Mouse (Mus musculus): ENCODE data around the gene Edaradd.

The Edaradd gene

GRCm38 (mm10) chr13:12519955-12520584 is at the start of gene Edaradd:
Edaradd (minus strand) TSS chr13:12520438.
- peak; percentile 76 for DNase-seq

DNA sequence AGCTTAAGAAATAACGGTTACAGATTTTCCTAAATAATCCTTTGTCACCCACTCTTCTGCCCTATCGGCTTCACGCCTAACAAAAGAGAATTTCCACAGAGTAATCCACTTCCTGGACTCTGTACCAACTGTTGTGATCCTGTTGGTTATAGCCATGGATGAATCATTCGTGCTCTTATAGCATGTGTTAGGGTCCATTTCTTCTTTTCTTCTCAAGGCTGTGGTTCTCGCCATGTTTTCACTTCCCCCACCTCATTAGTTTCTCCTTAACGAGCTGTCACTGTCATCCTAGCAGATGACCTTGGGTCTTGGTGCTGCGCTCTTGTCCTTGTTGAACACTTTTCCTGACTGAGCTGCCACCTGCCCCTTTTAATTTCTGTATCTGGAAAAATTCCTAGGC is 49.5 kb upstream of the Edaradd start:
- no peak for DNase-seq

GRCm38 (mm10) chr13:12568597-12569469 is 48.6 kb upstream of the Edaradd start:
- no peak for DNase-seq

DNA sequence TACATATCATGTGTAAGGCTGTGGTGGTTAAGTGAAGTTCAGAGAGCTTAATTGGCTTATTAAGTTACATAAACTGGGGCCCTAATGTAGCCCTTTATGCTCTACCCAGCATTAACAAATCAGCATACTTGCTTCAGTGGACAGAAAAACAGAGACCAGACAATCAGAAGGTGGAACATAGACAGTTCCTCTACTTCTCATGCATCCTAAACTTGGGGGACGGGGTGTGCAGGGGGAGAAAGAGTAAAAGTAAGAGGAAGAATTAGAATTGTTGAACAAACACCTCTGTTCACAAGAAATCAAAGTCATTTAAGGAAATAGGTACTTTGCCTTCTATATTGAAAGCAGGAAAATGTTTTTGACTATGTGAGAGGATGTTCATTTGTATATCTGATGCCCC is 47.7 kb upstream of the Edaradd start:
- DNase-seq: no peak

DNA sequence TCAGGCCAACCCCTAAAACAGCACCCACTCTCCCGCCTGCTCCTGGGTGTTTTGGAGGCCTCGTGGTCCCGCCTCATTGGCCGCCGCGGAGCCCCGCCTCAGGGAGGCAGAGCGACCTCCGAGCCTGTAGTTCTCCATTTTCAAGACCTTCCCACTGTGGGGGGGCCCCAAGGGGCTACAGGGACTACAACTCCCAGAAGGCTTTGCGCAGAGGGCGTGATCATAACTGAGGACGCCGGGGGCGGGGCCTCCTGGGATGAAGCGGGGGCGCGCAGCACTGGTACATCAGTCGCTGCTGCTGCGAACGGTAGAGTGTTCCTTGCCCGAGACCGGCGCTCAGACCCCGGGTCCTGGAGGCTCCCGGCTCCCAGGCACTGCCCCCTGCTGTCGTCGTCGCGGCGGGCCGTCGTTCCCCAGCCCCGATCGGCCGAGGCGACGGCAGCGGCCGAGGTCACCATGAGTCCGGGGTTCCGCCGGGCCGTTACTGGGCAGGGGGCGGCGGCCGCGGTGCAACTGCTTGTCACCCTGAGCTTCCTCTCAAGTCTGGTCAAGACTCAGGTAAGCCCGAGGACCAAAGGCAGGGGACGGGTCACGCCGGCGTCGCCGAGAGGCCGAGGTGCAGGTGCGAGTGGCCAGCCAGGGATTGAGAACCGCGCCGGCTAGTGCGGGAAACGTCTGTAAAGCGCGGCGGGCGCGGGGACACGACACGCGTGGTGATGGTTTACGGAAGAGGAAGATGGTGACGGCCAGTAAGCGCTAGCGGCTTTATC is 45.6 kb upstream of the Edaradd start, which contains the start of gene Ero1lb:
Gene Ero1lb (plus strand): TSS at position 254 of the 770 bp plus-strand sequence.
- DNase-seq: peak; percentile 99

DNA sequence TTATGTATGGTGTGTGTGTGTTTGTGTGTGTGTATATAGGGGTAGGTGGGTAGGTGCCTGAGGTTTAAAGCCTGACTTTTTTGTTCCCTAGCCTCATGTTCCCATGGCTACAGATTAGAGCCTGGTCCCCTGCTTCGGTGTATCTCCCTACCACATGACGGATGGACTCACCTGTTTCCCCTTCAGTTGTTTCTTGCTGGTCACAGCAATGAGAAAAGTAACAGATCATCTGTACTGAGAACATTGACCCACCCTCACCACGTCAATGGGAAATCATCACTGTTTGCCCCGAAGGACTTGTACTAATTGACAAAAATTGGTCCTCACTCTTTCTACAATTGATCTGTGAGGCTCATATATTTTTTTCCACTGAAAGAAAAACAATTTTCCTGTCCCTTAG is 42.0 kb upstream of the Edaradd start:
- DNase-seq: no peak

- no peak for DNase-seq
Measured at GRCm38 (mm10) chr13:12561729-12562128, 41.5 kb upstream of the Edaradd start.

DNA sequence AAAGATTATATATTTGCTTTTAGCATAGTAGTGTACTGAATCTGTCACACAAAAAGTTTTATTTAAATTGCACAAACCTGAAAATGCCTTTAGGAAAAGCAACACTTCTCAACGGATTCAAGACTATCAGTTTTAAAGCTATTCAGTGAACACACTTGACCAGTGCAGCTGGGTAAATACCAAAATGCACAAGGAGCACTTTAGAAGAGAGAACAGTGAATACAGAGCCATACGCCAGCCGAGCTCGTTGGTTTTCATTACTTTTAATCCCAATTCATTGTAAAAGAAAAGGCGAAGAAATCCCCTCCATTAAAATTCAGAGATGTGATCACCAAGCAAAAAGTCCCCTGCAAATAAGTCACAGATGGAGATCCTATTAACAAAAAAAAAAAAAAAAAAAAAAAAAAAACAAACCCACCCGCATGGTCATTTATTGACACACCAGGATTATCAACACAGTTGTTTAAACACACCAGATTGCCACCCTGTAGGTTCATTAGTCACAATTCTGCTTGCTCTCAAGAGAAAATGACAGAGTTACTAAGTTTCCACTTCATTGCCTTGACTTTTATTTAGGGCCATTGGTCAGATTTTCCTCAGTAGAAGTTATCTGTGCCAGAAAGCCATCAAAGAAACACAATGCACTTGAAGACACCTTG is 39.4 kb upstream of the Edaradd start:
- DNase-seq: no peak

DNA sequence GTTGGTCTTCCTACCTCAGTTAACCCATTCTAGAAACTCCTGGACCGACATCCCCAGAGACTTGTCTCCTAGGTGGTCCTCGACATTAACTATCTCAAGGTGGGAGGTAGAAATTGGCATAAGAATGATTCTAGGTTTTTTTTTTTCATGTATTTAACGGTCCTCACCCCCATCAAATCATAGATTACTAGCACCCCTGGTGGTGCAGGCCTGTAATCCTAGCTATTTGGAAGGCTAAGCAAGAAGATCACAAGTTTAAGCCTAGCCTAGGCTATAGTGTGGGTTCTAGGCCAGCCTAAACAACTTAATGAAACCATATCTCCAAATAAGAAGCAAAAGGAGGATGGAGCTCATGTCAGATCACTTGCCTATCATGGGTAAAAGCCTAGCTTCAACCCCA is 38.8 kb upstream of the Edaradd start:
- DNase-seq: no peak

DNA sequence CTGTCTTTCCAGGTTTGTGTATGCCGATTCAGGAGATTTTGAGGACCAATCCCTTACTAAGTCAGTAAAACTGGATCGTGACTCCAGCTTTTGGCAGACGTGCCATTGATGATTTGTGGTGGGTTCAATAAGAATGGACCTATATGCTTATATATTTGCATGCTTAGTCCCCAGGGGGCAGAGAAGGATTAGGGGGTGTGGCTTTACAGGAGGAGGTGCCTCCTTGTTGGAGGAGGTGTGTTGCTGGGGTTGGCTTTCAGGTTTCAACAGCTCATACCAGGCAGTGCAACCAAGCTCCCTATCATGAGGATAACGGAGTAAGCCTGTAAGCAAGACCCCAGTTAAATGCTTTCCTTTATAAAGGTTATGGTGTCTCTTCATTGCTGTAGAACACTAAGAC is 34.0 kb upstream of the Edaradd start:
- no peak for DNase-seq

GRCm38 (mm10) chr13:12543880-12544568 is 23.8 kb upstream of the Edaradd start:
- no peak for DNase-seq

DNA sequence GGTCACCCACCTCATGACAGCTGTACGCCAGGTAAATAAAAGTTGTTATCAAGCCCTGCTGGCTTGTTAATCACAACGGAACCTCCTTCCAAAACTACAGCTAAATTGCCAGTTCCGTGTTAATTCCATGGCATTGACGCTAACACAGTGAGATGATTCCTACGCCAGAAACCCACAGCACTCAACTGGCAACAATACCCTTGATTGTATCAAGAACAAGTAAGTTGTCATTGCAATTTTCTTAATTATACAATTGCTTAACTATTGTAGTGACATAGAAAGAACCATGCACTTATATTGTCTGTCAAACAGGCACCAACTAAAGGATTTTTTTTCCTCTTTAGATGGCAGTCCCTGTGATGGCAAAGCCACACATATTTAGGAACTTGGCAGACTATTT is 23.0 kb upstream of the Edaradd start:
- DNase-seq: no peak

- peak; percentile 84 for DNase-seq
Measured at GRCm38 (mm10) chr13:12542006-12542981, 22.1 kb upstream of the Edaradd start.

DNA sequence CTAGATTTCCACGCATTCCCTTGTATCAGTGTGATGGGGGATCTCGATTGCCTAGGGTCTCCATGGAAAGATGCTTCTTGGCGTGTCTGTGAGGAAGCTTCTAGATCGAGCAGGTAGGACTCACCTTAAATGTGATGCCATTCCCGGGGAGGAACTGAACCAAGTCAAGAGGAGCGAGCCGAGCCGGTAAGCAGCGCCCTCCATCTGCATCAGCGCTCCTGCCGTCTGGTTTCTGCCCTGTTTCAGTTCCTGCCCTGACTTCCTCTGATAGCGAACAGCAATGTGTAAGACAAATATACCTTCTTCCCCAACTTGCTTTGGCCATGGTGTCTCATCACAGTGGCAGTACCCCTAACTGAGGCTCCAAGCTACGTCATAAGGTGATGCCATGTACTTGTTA is 19.9 kb upstream of the Edaradd start:
- DNase-seq: no peak

- no peak for DNase-seq
Measured at GRCm38 (mm10) chr13:12539716-12540115, 19.5 kb upstream of the Edaradd start.

DNA sequence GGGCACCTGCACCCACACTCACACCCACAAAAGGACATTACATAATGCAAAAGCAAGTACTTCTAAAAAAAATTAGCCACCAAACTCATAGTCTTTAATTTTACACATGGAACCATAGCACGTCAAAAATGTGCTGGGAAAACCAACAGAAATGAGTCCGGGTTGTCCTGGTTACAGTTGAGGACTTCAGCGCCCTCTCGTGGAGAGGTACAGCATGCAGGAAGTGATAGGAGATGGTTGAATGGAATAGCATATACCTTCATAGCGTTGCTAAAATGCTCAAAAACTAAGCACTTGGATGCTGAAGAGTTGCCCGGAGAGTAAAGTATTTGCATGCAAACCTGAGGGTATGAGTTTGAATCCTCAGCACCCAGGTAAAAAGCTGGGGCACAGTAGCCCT is 17.7 kb upstream of the Edaradd start:
- DNase-seq: peak; percentile 64

- DNase-seq: no peak
Measured at GRCm38 (mm10) chr13:12534628-12535027, 14.4 kb upstream of the Edaradd start.

DNA sequence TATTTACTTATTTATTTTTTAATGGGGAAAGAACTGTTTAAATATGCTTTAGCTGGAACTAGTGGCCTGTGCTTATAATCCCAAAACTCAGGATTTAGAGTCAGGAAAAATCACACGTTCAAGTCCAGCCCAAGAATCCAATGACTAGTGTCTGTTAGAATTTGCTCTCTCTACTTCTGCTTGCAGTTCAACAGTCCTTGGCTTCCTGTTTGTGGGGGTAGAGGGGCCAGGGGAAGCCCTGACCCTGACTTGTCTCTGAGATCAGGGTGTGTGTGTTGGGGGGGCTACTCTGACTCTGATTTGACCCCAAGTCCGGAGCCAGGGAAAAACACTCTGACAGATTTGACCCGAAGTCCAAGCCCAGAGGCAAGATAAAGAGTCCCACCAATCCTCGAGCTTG is 5.4 kb upstream of the Edaradd start:
- DNase-seq: no peak

- DNase-seq: no peak
Measured at GRCm38 (mm10) chr13:12522346-12522745, 2.1 kb upstream of the Edaradd start.

- no peak for DNase-seq
Measured at GRCm38 (mm10) chr13:12519371-12519770, 867 bp downstream of the Edaradd start.

All from lung, postnatal 10 days (tissue).